Comparison of ENCODE assay signal across 12 mouse cellular contexts in the genomic region with DNA sequence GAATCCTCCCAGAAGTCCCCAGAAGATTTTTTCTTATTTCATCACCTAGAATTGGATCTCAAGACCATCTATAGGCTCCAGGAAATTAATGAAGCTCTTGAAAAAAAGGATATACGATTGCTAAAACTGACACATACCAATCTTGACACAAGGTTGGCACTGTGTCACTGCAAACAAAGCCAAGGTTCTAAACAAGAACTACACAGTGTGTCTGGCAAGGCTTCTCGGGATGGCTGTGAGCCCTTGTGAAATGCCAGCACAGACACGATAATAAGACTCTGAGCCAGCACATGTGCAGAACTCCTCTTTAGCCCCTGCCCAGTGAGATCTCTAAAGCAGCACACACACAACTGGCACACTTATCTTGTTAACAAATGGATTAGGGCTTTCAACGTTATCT. TPM values are rescaled to one million over a fixed set of nuclear protein-coding genes. Genes with fewer than 3 reads are reported as not detected.
DNase-seq lines count a peak whose midpoint lies in the region; ATAC-seq and TF ChIP-seq lines count a peak whose summit lies in the region.
"Had no signal": no experiment of that assay in that cellular context is flagged by ENCODE, and none has a peak within 500 bp of the region (broad histone marks: within the 10 kb centered on the region; RNA-seq: fewer than 3 reads in every experiment).

No protein-coding gene starts in this region.

- H3K4me2 ChIP-seq in hindbrain, postnatal 0 days (ENCODE audit: low read depth, low read length) = no peak overlapping the region
- no peak overlapping the region for H3K4me2 ChIP-seq in hindbrain, embryonic 16.5 days (ENCODE audit: low read length)
- H3K4me2 ChIP-seq: lung, embryonic 15.5 days had no signal

- no peak overlapping the region for H3K27ac ChIP-seq in hindbrain, postnatal 0 days
- no peak overlapping the region for H3K27ac ChIP-seq in hindbrain, embryonic 16.5 days (ENCODE audit: low read depth, low read length)
- H3K27ac ChIP-seq: lung, embryonic 15.5 days had no signal

- TF ChIP-seq CTCF in hindbrain, postnatal 0 days (IDR thresholded peaks at IDR 0.05; ENCODE audit: low read depth) = no peak

- H3K9me3 ChIP-seq in hindbrain, postnatal 0 days (ENCODE audit: low read length) = no peaks in the 10 kb centered on the region
- no peaks in the 10 kb centered on the region for H3K9me3 ChIP-seq in hindbrain, embryonic 16.5 days (ENCODE audit: control insufficient read depth, low read length)
- H3K9me3 ChIP-seq: lung, embryonic 15.5 days had no signal

- no peak overlapping the region for H3K4me3 ChIP-seq in hindbrain, postnatal 0 days (ENCODE audit: low read length)
- H3K4me3 ChIP-seq in hindbrain, embryonic 16.5 days (ENCODE audit: low read length) = no peak overlapping the region
- H3K4me3 ChIP-seq: lung, embryonic 15.5 days; myocyte had no signal

- peak; percentile 45 to 62 for DNase-seq in cerebellum, postnatal 25 days
- DNase-seq in cerebellum, adult 18-20 months = no peak
- peak; percentile 40 for DNase-seq in hindbrain, postnatal 0 days (ENCODE audit: low spot score)
- DNase-seq in adipocyte (ENCODE audit: low spot score) = peak; percentile 83
- peak; percentile 23 for DNase-seq in heart, postnatal 4 days
- DNase-seq in embryo, embryonic 11 days = no peak
- DNase-seq in spleen, postnatal 10 days (ENCODE audit: low spot score in 2 of 2) = no peak
- DNase-seq: kidney, postnatal 10 days; spleen, adult 18-20 months had no signal

- no peaks in the 10 kb centered on the region for H3K4me1 ChIP-seq in hindbrain, postnatal 0 days (ENCODE audit: insufficient read depth, low read length)
- no peaks in the 10 kb centered on the region for H3K4me1 ChIP-seq in hindbrain, embryonic 16.5 days (ENCODE audit: control insufficient read depth, insufficient read depth, low read depth, low read length)
- H3K4me1 ChIP-seq: lung, embryonic 15.5 days had no signal

- 45% methylated on average over 4 of the region's 4 CpGs for WGBS in hindbrain, postnatal 0 days
- 64% methylated on average over 4 of the region's 4 CpGs for WGBS in hindbrain, embryonic 16.5 days

- no peaks in the 10 kb centered on the region for H3K27me3 ChIP-seq in hindbrain, postnatal 0 days (ENCODE audit: insufficient read depth, low read length)
- H3K27me3 ChIP-seq in hindbrain, embryonic 16.5 days (replicated peaks; ENCODE audit: control insufficient read depth, insufficient read depth, low read length) = no peaks in the 10 kb centered on the region

- no peak overlapping the region for H3K9ac ChIP-seq in hindbrain, postnatal 0 days (replicated peaks; ENCODE audit: low read length)
- no peak overlapping the region for H3K9ac ChIP-seq in hindbrain, embryonic 16.5 days (ENCODE audit: low read depth, low read length)
- H3K9ac ChIP-seq: lung, embryonic 15.5 days had no signal

- ATAC-seq in hindbrain, postnatal 0 days = no peak
- no peak for ATAC-seq in hindbrain, embryonic 16.5 days

- H3K36me3 ChIP-seq in hindbrain, postnatal 0 days (ENCODE audit: insufficient read depth, low read length) = no peaks in the 10 kb centered on the region
- H3K36me3 ChIP-seq in hindbrain, embryonic 16.5 days (ENCODE audit: control insufficient read depth, insufficient read depth, low read length) = no peaks in the 10 kb centered on the region
- H3K36me3 ChIP-seq: lung, embryonic 15.5 days had no signal

RNA-seq across cellular contexts. Expression of a gene that starts 28.5 kb away (rescaled TPM):
- 10.6 and 13.1 TPM in 2 replicates for total RNA-seq in hindbrain, postnatal 0 days (2014; rRNA removed)
- polyA plus RNA-seq in hindbrain, postnatal 0 days (2015; fragmentation: Nextera tagmentation; extraction: Ambion mirVana) = 8.1 and 8.6 TPM in 2 replicates
- 11.9 and 15.2 TPM in 2 replicates for polyA plus RNA-seq in hindbrain, embryonic 16.5 days (2015; fragmentation: Nextera tagmentation; extraction: Ambion mirVana)
- 1 to 10 TPM; 7.4 to 7.5 TPM for total RNA-seq in heart, postnatal 4 days (2021)

RNA-seq across cellular contexts. Expression of a gene that starts 35.0 kb away (rescaled TPM):
- 8.0 and 9.9 TPM in 2 replicates for total RNA-seq in hindbrain, postnatal 0 days (2014; rRNA removed)
- polyA plus RNA-seq in hindbrain, postnatal 0 days (2015; fragmentation: Nextera tagmentation; extraction: Ambion mirVana) = 2.6 and 2.7 TPM in 2 replicates
- 3.2 and 5.5 TPM in 2 replicates for polyA plus RNA-seq in hindbrain, embryonic 16.5 days (2015; fragmentation: Nextera tagmentation; extraction: Ambion mirVana)
- total RNA-seq in heart, postnatal 4 days (2021) = 10 to 100 TPM in 1 of 2 experiments, 1 to 10 TPM in 1; 9.6 to 10.9 TPM

Comparison
In these comparisons a context has a peak if more than half of its experiments do, and no peak if none do; other contexts are left out.
1. DNase-seq: peak in cerebellum, postnatal 25 days (2 of 2), hindbrain, postnatal 0 days (single experiment), adipocyte (single experiment) and heart, postnatal 4 days (single experiment); none in cerebellum, adult 18-20 months (0 of 2), embryo, embryonic 11 days (single experiment) and spleen, postnatal 10 days (0 of 2).